ENCODE assay signal across 7 mouse cellular contexts in genomic region chr6:17749596-17749995, GRCm38 (mm10). TPM values are rescaled to one million over a fixed set of nuclear protein-coding genes. Genes with fewer than 3 reads are reported as not detected.
DNase-seq lines count a peak whose midpoint lies in the region; ATAC-seq and TF ChIP-seq lines count a peak whose summit lies in the region.

No protein-coding gene starts in this region.

- TF ChIP-seq CTCF in kidney, postnatal 0 days (IDR thresholded peaks at IDR 0.05; ENCODE audit: low read depth) = no peak
- no peak for TF ChIP-seq CTCF in embryonic fibroblast, embryonic 13.5 days (IDR thresholded peaks at IDR 0.05; ENCODE audit: borderline replicate concordance, insufficient read depth, low read length)
- TF ChIP-seq CTCF in olfactory bulb, adult 2 months (IDR thresholded peaks at IDR 0.05; ENCODE audit: insufficient read depth, low read depth, low read length) = no peak

- no peak overlapping the region for H3K27ac ChIP-seq in kidney, postnatal 0 days
- H3K27ac ChIP-seq in embryonic fibroblast, embryonic 13.5 days (ENCODE audit: insufficient read depth, low read length) = peak overlapping the region; percentile 1; the same call in 1 of the 2 replicates
- H3K27ac ChIP-seq in limb, embryonic 12.5 days = no peak overlapping the region
- H3K27ac ChIP-seq in olfactory bulb, adult 2 months (ENCODE audit: insufficient read depth, low read depth, low read length) = peak overlapping the region; percentile 97

- WGBS in kidney, postnatal 0 days = 73% methylated on average over 3 of the region's 3 CpGs
- WGBS in limb, embryonic 12.5 days = 58% methylated on average over 3 of the region's 3 CpGs
- WGBS in olfactory bulb, adult 2 months = 20% methylated on average over 3 of the region's 3 CpGs

- H3K4me3 ChIP-seq in kidney, postnatal 0 days (replicated peaks; ENCODE audit: low read depth, low read length) = no peak overlapping the region
- peak overlapping the region; percentile 47 for H3K4me3 ChIP-seq in embryonic fibroblast, embryonic 13.5 days (ENCODE audit: insufficient read depth, low read length)
- H3K4me3 ChIP-seq in limb, embryonic 12.5 days (replicated peaks) = peak overlapping the region; percentile 40
- H3K4me3 ChIP-seq in olfactory bulb, adult 2 months (ENCODE audit: insufficient read depth, low read depth, low read length) = peak overlapping the region; percentile 92

- no peak for ATAC-seq in kidney, postnatal 0 days (replicated peaks; ENCODE audit: low FRiP score, low read depth)
- no peak for ATAC-seq in limb, embryonic 12.5 days (ENCODE audit: insufficient number of reproducible peaks, insufficient read depth, low FRiP score, low TSS enrichment, low read depth)
- no peak for ATAC-seq in CD4-positive, CD25-positive, alpha-beta regulatory T cell, adult 4 months

- no peaks in the 10 kb centered on the region for H3K9me3 ChIP-seq in kidney, postnatal 0 days (replicated peaks; ENCODE audit: low read length)
- no peaks in the 10 kb centered on the region for H3K9me3 ChIP-seq in limb, embryonic 12.5 days

- no peaks in the 10 kb centered on the region for H3K27me3 ChIP-seq in kidney, postnatal 0 days (ENCODE audit: insufficient read depth, low read length)
- no peaks in the 10 kb centered on the region for H3K27me3 ChIP-seq in limb, embryonic 12.5 days

- no peak for TF ChIP-seq POLR2A in embryonic fibroblast, embryonic 13.5 days (IDR thresholded peaks at IDR 0.05; ENCODE audit: low read depth, low read length)
- TF ChIP-seq POLR2A in olfactory bulb, adult 2 months (IDR thresholded peaks at IDR 0.05; ENCODE audit: insufficient read depth, low read depth, low read length) = no peak

- 0 out of 2 replicates have a peak, but pooled peaks cover 6% of the 10 kb centered on the region for H3K4me1 ChIP-seq in kidney, postnatal 0 days (replicated peaks; ENCODE audit: insufficient read depth, low read length)
- H3K4me1 ChIP-seq in embryonic fibroblast, embryonic 13.5 days (ENCODE audit: control insufficient read depth, insufficient read depth, low read length) = no peaks in the 10 kb centered on the region; the same call in 1 of the 2 replicates
- H3K4me1 ChIP-seq in limb, embryonic 12.5 days (replicated peaks) = peaks cover 11% of the 10 kb centered on the region
- H3K4me1 ChIP-seq in olfactory bulb, adult 2 months (ENCODE audit: control insufficient read depth, insufficient read depth, low read length) = 0 out of 2 replicates have a peak, but pooled peaks cover 3% of the 10 kb centered on the region

- H3K36me3 ChIP-seq in kidney, postnatal 0 days (ENCODE audit: insufficient read depth, low read length) = no peaks in the 10 kb centered on the region
- H3K36me3 ChIP-seq in limb, embryonic 12.5 days = no peaks in the 10 kb centered on the region

- DNase-seq in kidney, postnatal 0 days (ENCODE audit: low spot score) = no peak
- no peak for DNase-seq in kidney, adult 9 months
- no peak for DNase-seq in testis, postnatal 10 days (ENCODE audit: low spot score)

- H3K4me2 ChIP-seq in kidney, postnatal 0 days (ENCODE audit: low read length) = peak overlapping the region; percentile 63
- peak overlapping the region; percentile 66 for H3K4me2 ChIP-seq in limb, embryonic 12.5 days

- no peak overlapping the region for H3K9ac ChIP-seq in kidney, postnatal 0 days (ENCODE audit: low read depth, low read length)
- H3K9ac ChIP-seq in limb, embryonic 12.5 days (replicated peaks) = peak overlapping the region; percentile 61; the same call in 1 of the 2 replicates

RNA-seq across cellular contexts. Expression of gene St7, which starts 56.9 kb away (rescaled TPM):
- 18.4 and 19.4 TPM in 2 replicates for polyA plus RNA-seq in kidney, postnatal 0 days (2015; fragmentation: Nextera tagmentation; extraction: Ambion mirVana)
- 20.0 and 23.0 TPM in 2 replicates for polyA plus RNA-seq in embryonic fibroblast, embryonic 13.5 days (2011; ENCODE audit: insufficient read length, low read depth, missing spikeins)
- polyA plus RNA-seq in limb, embryonic 12.5 days (2016; fragmentation: Nextera tagmentation; extraction: Ambion mirVana) = 21.7 and 24.2 TPM in 2 replicates
- polyA plus RNA-seq in olfactory bulb, adult 2 months (2012; ENCODE audit: insufficient read depth, insufficient read length, low replicate concordance, missing spikeins) = not detected in 2 replicates
- 1 to 10 TPM; 1.5 to 2.6 TPM for polyA plus RNA-seq in CD4-positive, CD25-positive, alpha-beta regulatory T cell, adult 4 months (2017; shearing (Covaris generic))

Comparison
In these comparisons a context has a peak if more than half of its experiments do, and no peak if none do; other contexts are left out.
1. H3K27ac ChIP-seq: peak in embryonic fibroblast, embryonic 13.5 days (single experiment) and olfactory bulb, adult 2 months (single experiment); none in kidney, postnatal 0 days (single experiment) and limb, embryonic 12.5 days (single experiment).